Mouse (Mus musculus) lung, postnatal 0 days (tissue): Measurements from ENCODE around the gene Zbtb16.

Source experiments
- CTCF ChIP-seq: IDR thresholded peaks from 2 replicates; pipeline ENCODE4 v1.5.1; 2016; ENCODE audit warnings: antibody characterized with exemption, mild to moderate bottlenecking
- EP300 ChIP-seq: IDR thresholded peaks from 2 replicates; pipeline ENCODE4 v1.6.1; 2016; ENCODE audit warnings: antibody characterized with exemption, mild to moderate bottlenecking, control low read depth

GRCm38 (mm10) chr9:48805850-48806249 is 30.2 kb downstream of the Zbtb16 start:
- TF ChIP-seq CTCF (no peak), EP300 (no peak)
